Mouse (Mus musculus): Measurements from ENCODE around the gene Wdr66.

Gene Wdr66

DNA sequence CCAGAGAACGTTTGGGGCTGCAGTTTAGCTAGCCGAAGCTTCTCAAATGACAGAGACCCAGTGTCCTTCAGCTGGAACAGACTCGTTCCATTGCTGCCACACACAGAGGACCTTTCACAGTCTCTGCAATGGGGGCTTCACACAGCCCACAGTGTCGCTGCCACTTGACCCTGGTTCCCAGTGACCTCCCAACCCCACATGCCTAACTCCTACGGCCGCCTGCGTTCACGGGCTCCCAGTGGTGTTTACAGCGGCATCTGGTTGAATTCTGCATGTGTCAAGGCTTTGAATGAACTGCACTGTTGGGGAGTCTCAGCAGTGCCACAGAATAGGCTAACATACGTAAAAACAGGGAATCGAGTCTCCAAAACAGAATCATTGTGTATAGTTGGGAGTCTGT lies 19.0 kb downstream of the Wdr66 start:
- no peak for DNase-seq (ENCODE audit: low spot score in 2 of 2)

DNA sequence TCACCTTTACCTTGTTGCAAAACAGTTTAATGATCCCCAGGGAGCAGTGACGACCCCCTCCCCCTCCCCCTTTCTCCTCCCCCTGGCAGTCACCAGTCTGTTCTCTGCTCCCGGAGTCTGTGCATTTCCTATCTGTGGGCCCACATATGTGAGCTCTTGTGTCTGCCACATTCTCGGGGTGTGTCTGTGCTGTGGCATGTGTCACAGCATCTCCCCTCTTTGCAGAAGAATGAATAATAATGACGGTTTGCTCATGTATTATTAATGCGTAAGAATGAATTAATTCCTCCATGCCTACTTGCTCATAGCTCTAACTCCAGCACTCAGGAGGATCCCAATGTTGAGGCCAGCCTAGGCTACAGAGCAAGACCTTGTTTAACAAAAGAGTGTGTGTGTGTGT lies 21.0 kb downstream of the Wdr66 start:
- DNase-seq (ENCODE audit: low spot score in 2 of 2) = no peak

DNA sequence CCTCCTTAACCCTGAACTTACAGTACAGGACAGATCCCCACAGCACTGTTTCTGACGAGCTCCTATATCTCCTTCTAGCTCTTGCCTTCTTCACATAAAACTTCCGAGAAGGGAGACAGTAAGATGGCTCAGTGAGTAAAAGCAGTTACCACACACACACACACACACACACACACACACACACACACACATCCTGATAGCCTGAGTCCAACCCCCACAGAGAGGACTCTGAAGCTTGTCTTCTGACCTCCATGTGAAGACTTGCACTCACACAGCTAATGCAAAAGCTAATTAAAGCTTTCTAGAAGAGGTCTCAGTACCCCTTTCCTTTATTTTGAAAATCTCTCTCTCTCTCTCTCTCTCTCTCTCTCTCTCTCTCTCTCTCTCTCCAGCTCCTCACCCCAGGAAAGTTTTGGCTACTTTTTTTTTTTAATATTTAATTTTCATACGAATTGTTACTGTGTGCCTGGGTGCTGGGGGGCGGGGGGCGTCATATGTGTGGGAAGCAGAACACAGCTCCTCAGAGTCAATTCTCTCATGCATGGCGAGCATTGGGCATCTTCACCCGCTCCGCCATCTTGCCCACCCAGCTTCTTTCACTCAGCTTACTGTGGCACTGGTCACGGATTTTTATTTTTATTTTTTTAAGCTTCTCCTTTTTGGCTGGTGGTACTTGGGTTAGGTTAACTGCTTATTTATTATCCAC lies 24.9 kb downstream of the Wdr66 start:
- DNase-seq (ENCODE audit: low spot score in 2 of 2) = no peak

DNA sequence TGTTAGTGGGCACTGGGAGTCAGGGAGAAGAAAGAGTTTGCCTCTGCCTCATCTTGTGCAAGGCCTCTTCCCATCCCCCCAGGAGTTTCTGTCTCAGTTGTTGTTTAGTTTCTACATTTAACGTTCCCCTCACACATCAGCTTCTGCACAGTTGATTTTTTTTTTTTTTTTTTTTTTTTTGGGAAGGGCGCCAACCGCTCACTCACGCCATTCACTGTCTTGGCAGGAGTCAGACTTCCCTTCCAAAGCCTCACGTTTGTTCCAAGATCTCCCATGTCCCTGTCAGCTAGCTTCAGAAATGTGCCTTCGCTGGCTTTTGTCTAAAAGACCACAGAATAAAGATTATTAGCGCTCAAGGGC lies 25.4 kb downstream of the Wdr66 start:
- no peak for DNase-seq (ENCODE audit: low spot score in 2 of 2)

DNA sequence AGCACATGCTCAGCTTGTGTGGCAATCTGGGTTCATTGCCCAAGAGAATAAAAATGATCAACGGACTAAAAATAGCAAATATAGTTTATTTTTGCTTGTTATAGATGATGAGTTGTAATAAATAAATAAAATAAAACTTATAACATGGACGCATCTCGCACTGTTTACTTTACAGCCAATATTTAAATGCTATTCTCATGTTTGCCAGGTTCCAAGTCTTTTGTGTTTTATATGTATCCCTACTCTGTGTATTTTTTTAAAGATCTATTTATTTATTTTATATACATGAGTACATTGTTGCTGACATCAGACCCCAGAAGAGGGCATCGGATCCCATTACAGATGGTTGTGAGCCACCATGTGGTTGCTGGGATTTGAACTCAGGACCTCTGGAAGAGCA lies 25.8 kb downstream of the Wdr66 start:
- no peak for DNase-seq (ENCODE audit: low spot score in 2 of 2)

DNA sequence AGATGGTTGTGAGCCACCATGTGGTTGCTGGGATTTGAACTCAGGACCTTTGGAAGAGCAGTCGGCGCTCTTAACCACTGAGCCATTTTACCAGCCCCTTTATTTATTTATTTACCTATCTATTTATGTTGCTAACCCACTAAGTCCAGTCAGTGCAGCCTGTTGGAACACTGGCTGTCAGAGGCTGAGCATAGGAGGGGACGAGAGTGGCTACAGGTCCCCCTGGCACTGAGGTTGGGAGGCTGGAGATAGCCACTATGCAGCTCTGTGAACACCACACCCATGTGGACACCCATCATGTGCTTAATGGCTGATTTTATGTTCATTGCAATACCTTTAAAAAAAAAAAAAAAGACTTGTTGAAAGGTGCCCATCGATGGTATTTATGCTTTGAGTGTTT lies 27.3 kb downstream of the Wdr66 start:
- no peak for DNase-seq (ENCODE audit: low spot score in 2 of 2)

DNA sequence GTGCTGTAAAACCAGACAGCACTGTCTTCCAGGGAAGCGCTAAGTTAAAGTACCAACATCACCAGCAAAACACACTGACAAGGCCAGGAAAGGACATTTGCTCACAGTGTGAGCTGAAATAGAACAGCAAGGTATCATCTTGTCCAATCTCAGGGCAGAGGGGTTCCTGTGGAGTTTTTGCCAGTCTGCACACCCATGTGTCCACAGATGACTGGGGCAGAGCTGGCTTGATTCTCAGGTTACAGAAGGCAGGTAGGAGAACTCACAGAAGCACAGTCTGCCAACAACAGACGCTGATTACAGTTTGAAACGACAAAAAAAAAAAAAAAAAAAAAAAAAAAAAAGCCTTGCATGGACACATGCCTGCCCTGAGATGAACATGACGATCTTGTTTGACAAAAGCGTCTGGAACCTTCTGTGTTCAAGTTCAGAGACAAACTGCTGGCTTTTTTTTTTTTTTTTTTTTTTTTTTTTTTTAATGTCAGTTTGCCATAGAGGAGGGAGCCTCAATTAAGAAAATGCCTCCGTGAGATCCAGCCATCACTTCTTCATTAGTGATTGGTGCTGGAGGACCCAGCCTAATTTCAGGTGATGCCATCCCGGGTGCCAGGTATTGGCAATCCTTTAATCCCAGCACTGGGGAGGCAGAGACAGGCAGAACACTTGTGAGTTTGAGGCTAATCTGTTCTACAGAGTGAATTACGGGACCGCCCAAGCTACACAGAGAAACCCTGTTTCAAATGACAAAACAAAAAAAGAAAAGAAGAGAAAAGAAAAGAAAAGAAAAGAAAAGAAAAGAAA lies 29.6 kb downstream of the Wdr66 start:
- no peak for DNase-seq (ENCODE audit: low spot score in 2 of 2)

DNA sequence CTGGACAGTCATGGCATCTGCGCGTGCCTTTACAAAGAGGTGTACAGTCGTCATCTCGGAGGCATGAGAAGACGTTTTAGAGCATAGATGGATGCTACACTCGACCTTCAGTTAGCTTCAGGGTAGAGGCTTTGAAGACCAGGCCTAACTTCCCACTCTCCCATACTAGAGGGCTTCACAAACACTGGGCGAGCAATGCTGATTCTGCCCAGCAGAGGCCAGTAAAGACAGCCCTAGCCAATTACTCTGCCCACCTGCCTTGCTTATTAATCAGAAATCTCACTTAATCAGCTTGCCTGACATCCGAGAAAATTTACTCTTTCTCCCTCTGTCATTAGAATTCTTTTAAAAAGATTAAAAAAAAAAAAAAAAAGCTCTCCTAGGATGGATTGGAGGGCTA lies 33.3 kb downstream of the Wdr66 start:
- DNase-seq (ENCODE audit: low spot score in 2 of 2) = peak; percentile 18 to 37

DNA sequence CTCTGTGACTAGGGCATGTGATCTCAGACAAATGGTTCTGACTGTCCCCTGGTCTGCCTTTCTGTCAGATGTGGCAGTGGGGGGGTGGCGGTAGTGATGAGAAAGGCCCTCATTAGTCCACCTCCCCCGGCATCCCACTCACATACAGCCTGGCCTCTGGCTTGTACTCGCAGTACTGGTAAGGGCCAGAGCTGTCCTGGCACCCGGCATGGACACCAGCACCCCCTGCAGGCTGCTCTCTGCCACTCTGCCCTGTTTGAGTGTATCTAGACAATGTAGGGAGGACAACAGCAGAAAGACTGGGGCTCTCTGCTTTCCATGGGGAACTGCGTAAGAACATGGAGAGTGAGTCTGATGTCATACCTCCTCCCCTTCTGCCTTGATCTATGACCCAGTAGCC lies 36.2 kb downstream of the Wdr66 start:
- no peak for DNase-seq (ENCODE audit: low spot score in 2 of 2)

DNA sequence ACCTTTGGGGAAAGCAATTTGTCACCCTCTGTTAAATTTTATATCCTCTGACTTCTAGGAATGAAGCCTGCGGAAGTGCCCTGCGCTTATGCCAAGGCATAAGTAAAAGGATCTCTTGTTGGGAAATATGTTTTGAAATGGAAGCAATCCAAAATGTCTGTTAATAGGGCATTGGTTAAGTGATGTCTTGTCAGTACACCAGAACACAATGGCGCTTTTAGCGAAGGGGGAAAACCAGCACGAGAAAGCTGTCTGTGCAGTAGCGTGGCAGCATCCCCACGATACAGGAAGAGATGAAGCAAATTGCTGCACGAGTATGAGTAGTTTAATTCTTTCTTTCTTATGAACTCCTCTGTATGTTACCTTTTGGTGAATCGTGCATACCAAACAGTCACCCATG lies 42.8 kb downstream of the Wdr66 start:
- no peak for DNase-seq (ENCODE audit: low spot score in 2 of 2)

DNA sequence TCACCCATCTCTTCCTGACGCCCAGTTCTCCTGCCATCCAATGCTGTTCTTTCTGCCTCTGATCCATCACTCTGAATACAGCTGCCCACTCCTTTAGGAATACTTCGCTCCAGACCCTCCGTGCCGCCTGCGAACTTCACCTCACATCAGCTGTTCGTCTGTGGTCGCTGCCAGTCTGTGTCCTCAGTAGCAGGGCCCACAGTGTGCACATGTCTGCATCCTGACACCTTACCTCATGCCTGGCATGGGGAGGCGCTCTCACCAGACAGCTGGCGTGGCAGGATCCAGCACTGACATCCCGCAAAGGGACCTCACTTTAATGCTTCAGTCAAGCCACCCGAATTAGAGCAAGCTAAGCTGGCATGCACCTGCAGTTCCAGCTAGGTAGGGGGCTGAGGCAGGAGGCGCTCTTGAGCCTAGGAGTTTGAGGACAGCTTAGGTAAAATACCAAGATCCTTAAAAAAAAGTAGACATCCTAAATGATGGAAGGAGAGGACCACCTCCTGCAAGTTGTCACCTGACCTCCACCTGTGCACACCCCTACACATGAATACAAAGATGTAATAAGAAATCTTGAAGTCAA lies 44.4 kb downstream of the Wdr66 start:
- no peak for DNase-seq (ENCODE audit: low spot score in 2 of 2)

DNA sequence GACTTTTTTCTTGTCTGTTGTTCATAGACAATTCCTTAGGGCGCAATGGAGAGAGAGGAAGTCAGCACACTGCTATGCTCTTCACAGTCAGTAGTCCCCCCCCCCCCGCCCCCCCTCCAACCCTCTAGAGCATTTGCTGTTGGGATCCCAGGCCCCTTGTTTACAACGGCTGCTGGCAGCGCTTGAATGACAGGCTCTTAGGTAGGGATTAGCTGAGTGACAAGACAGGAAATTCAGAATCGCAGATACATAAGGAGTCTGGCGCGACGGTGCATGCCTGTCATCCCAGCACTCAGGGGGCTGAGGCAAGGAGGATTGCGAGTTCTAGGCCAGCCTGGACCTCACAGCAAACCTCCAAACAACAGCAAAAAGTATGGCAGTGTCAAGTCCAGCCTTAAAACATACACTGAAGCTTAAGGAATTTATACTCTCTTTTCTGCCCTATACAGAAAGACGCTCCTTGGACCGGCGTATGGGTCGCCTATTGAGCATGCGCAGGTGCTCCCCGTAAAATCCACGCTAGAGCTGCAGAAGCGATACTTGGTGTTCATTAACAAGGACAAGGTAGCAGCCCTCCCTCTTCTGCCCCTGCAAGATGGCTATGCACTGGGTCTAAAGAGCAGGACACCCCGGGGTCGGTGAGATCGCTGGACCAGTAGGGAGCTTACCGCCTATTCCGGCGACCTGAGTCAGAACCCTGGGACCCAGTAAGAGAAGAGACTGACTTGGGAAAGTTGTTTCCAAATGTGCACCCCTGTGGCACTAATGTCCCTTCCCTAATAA lies 45.3 kb downstream of the Wdr66 start:
- DNase-seq (ENCODE audit: low spot score in 2 of 2) = no peak

DNA sequence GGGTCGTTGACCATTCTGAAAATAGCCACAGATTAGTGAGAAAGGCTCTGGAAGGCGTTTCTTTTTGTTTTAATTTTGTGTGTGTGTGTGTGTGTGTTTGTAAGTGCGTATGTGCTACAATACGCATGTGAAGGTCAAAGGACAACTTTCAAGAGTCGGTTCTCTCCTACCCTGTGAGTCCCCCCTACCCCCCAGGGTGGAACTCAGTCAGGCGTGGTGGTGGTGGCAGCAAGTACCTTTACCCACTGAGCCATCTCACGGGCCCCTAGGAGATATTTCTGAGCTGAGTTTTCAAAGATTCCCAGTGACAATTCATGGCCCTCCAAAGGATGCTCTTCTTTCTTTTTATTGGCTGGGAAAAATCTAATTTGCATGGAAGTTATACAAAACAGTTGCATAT lies 45.9 kb downstream of the Wdr66 start:
- no peak for DNase-seq (ENCODE audit: low spot score in 2 of 2)

DNA sequence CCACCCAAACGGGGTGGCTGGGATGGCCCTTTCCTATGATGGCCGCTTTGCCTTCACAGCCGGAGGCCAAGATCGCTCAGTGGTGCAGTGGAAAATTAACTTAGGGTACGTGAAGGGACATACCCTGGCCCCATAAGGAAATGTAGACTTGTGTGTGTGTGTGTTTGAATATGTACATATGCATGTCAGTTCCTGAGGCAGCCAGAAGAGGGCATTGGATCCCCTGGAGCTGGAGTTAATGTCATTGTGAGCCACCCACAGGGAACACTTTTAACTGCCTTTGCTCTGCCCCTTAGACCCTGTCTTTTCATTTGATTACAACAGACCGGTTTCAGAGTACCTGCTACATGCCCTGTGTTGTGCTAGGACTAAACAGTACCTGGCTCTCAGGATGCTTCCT lies 46.6 kb downstream of the Wdr66 start:
- DNase-seq (ENCODE audit: low spot score in 2 of 2) = no peak

DNA sequence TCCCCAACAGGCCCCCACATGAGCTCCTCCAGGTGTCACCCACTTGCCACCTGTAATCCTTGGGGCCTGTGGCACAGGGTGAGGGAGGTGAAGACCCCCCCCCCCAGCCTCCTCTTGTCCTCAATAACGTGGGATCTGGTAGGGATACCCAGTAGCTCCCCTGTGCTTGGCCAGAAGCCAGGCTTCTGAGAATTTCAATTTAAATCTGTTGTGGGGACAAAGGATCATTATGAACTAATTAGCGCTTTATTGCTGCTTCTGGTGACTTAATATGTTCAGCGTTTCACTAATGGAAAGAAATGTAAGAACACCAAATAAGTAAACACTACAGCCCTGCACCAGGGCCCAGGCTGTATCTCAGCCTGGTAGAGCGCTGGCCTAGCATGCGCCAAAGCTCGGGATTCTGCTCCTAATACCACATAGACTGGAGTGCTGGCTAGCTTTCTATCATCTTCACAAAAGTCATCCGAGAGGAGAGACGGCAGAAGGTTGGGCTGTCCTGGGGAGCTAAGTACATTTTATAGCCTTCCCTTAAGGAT lies 48.7 kb downstream of the Wdr66 start:
- DNase-seq (ENCODE audit: low spot score in 2 of 2) = no peak

DNA sequence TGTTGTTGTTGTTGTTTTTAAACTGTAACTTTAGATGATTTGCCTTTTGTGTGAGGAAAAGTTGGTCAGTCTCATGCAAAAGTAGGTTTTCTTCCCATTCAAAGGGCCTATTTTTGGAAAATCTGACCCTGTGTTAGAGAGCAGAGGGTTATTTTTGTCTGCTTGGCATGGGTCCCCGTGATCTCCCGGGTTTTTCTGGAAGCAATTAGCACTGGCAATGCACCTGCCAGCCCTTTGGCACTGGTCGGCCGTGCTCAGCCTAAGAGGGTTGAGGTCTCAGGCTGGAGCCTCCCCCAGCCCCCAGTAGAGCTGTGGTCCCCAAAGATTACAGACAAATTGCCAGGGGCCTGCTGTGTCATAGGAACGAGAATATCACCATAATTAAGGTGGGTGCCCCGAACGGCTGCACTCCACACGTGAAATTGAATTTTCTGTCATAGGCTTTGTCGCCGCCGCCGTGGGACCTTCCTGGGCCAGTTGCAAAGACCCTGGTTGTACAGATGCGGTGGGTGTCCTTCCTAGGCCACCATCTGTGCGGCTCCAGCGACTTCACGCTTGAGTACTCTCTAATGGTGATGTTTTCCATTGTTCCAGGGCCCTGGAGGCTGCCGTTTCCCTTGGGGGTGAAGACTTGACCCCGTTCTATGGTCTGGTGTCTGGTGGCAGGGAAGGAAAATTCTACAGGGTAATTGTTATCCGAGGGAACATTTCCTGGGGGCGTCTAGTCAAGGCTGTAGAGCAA lies 50.0 kb downstream of the Wdr66 start:
- no peak for DNase-seq (ENCODE audit: low spot score in 2 of 2)

DNA sequence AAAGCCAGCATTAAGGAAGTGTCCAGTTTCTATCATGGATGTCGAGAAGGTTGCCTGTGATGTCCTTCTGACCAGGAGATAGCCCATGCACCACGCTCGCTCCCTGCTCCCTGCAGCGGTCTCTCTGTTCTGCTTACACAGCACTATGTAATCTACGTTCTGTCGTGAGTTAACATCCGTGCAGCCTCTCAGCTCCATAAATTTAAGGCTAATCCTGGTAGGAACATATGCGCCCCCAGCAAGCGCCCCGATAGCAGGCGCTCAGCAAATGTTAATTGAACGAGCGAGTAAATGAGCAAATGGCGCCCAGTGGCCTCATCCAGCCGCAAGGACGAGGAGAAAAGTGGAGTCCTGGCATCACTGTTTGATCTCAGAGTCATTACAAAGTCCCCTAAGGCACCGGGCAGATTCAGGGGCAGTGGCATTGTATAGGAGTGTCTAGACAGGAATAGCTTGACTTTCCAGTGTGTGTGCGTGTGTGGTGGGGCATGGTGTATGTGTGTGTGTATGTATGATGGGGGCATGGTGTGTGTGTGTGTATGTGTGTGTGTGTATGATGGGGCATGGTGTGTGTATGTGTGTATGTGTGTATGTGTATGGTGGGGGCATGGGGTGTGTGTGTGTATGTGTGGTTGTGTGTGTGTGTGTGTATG lies 55.9 kb downstream of the Wdr66 start:
- DNase-seq (ENCODE audit: low spot score in 2 of 2) = no peak

DNA sequence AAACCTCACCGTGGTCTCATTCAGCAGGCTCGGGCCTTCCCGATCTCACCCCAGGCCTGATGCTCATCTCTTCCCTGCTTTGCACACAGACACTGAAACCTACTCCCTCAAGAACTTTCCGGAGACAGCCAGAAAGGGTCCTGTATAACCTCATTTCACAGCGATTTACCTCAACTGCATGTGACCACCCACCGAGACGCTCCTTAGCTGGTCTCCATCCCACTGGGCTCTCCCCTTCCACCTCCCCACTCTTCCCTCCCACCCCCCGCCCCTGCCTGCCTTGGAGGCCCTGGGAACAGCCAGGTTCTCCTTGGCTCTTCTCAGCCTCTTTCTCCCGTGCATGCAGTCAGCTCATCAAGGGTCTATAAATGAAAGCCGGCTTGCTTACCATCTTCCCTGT lies 57.9 kb downstream of the Wdr66 start:
- no peak for DNase-seq (ENCODE audit: low spot score in 2 of 2)

DNA sequence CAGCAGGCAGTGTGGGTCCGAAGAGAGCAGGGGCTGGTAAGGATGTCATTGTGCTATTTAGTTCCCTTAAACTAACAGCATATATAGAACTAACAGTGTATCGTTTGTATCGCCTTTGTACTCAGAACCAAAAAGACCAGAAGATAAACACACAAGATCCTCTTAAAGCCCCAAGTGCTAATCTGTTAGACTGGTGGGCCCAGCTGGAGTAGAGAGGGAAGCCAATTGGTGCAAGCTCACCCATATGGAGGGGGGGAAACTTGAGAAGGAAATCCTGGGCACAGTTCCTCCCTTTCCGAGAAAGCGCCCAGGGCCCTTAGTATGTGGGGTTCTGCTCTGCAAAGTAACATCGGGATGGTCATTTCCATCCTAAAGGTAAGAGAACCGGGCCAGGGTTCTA lies 58.3 kb downstream of the Wdr66 start:
- no peak for DNase-seq (ENCODE audit: low spot score in 2 of 2)

DNA sequence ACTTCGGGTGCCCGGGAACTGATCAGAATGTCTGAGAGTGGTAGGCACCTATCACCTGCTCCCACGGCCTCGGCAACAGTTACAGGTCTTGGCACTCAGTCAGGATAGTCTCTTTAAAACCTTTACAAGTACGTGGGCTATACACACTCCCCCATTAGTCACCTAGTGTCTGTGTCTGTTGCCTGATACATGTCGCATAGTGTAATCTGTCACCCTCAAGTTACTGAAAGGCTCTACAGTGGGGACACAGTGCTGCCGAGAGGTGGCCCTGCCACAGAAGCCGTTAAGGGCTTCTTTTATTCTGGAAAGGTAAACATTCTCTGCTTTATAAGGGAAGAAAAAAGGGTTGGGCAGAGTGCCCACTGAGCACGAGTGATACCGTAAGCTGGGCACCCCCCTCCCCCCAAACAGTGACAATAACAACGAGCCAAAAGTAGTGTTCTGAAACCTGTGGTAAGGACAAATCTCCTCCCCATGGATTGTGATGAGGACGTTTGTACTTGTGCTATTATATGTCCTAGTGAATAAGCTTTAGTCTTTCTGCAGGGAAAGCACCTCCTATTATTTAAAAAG lies 61.2 kb downstream of the Wdr66 start:
- DNase-seq (ENCODE audit: low spot score in 2 of 2) = no peak

Measured in frontal cortex, postnatal 25 days (tissue).